Mouse (Mus musculus): Measurements from ENCODE around the gene Lhfpl4. TPM values are rescaled to one million over a fixed set of nuclear protein-coding genes. Genes with fewer than 3 reads are reported as not detected.

Lhfpl4 gene
- polyA plus RNA-seq, 1 experiment from 2014 or later: 47.1 TPM

Other genes with a start within 250 kb of the Lhfpl4 start
- 29.2 and 30.8 TPM in 2 replicates for gene Srgap3, start 248.1 kb downstream of the Lhfpl4 start, polyA plus RNA-seq (2015; fragmentation: Nextera tagmentation; extraction: Ambion mirVana)
- gene Thumpd3, start 149.2 kb downstream of the Lhfpl4 start, polyA plus RNA-seq (2015; fragmentation: Nextera tagmentation; extraction: Ambion mirVana): 58.8 and 64.5 TPM in 2 replicates
- gene Setd5, start 118.0 kb downstream of the Lhfpl4 start, polyA plus RNA-seq (2015; fragmentation: Nextera tagmentation; extraction: Ambion mirVana): 50.3 and 54.0 TPM in 2 replicates
- 36.8 and 37.0 TPM in 2 replicates for gene Mtmr14, start 42.5 kb upstream of the Lhfpl4 start, polyA plus RNA-seq (2015; fragmentation: Nextera tagmentation; extraction: Ambion mirVana)
- 0.31 and 0.58 TPM in 2 replicates for gene Cpne9, start 86.9 kb upstream of the Lhfpl4 start, polyA plus RNA-seq (2015; fragmentation: Nextera tagmentation; extraction: Ambion mirVana)
- 16.7 and 16.8 TPM in 2 replicates for gene Brpf1, start 111.8 kb upstream of the Lhfpl4 start, polyA plus RNA-seq (2015; fragmentation: Nextera tagmentation; extraction: Ambion mirVana)
- 9.0 and 10.2 TPM in 2 replicates for gene Ogg1, start 131.6 kb upstream of the Lhfpl4 start, polyA plus RNA-seq (2015; fragmentation: Nextera tagmentation; extraction: Ambion mirVana)
- gene Camk1, start 148.6 kb upstream of the Lhfpl4 start, polyA plus RNA-seq (2015; fragmentation: Nextera tagmentation; extraction: Ambion mirVana): 76.4 and 78.0 TPM in 2 replicates
- gene Tada3, start 182.5 kb upstream of the Lhfpl4 start, polyA plus RNA-seq (2015; fragmentation: Nextera tagmentation; extraction: Ambion mirVana): 63.8 and 64.5 TPM in 2 replicates
- gene Arpc4, start 182.7 kb upstream of the Lhfpl4 start, polyA plus RNA-seq (2015; fragmentation: Nextera tagmentation; extraction: Ambion mirVana): 375 and 421 TPM in 2 replicates
- 9.9 and 11.3 TPM in 2 replicates for gene Ttll3, start 193.9 kb upstream of the Lhfpl4 start, polyA plus RNA-seq (2015; fragmentation: Nextera tagmentation; extraction: Ambion mirVana)
- gene Rpusd3, start 224.0 kb upstream of the Lhfpl4 start, polyA plus RNA-seq (2015; fragmentation: Nextera tagmentation; extraction: Ambion mirVana): 19.2 and 19.7 TPM in 2 replicates
- gene Cidec, start 240.4 kb upstream of the Lhfpl4 start, polyA plus RNA-seq (2015; fragmentation: Nextera tagmentation; extraction: Ambion mirVana): not detected in 2 replicates
- gene Jagn1, start 247.2 kb upstream of the Lhfpl4 start, polyA plus RNA-seq (2015; fragmentation: Nextera tagmentation; extraction: Ambion mirVana): 91.8 and 95.8 TPM in 2 replicates

All from neural tube, embryonic 13.5 days (tissue).